Mouse (Mus musculus) spleen, postnatal 36 days (tissue): ENCODE results near the gene Tmem171.

Experiments used
- DNase-seq, 2 experiments: peaks; one replicate each; pipeline ENCODE4 v3.0.0; 2022; ENCODE audit warnings: low spot score in 2 of 2, mixed read lengths in 1 of 2

Gene Tmem171

GRCm38 (mm10) chr13:98694773-98695314 lies at the start of gene Tmem171:
TSS of gene Tmem171 (minus strand) at chr13:98694834.
- no peak for DNase-seq

GRCm38 (mm10) chr13:98743829-98744228 lies 49.2 kb upstream of the Tmem171 start:
- no peak for DNase-seq

- DNase-seq: no peak
Observed at GRCm38 (mm10) chr13:98743214-98743613, 48.6 kb upstream of the Tmem171 start.

- DNase-seq: no peak
Observed at GRCm38 (mm10) chr13:98738213-98738612, 43.6 kb upstream of the Tmem171 start.

- DNase-seq: no peak
Observed at GRCm38 (mm10) chr13:98733292-98733691, 38.7 kb upstream of the Tmem171 start.

GRCm38 (mm10) chr13:98729271-98730062 lies 34.8 kb upstream of the Tmem171 start:
- no peak for DNase-seq

GRCm38 (mm10) chr13:98726494-98726893 lies 31.9 kb upstream of the Tmem171 start:
- DNase-seq: no peak

GRCm38 (mm10) chr13:98723430-98723829 lies 28.8 kb upstream of the Tmem171 start:
- no peak for DNase-seq

- DNase-seq: no peak
Observed at GRCm38 (mm10) chr13:98722296-98722695, 27.7 kb upstream of the Tmem171 start.

- no peak for DNase-seq
Observed at GRCm38 (mm10) chr13:98716176-98716575, 21.5 kb upstream of the Tmem171 start.

GRCm38 (mm10) chr13:98715443-98715990 lies 20.9 kb upstream of the Tmem171 start:
- no peak for DNase-seq

GRCm38 (mm10) chr13:98710655-98711054 lies 16.0 kb upstream of the Tmem171 start:
- no peak for DNase-seq

GRCm38 (mm10) chr13:98710236-98710635 lies 15.6 kb upstream of the Tmem171 start:
- no peak for DNase-seq

- DNase-seq: no peak
Observed at GRCm38 (mm10) chr13:98705501-98705900, 10.9 kb upstream of the Tmem171 start.

GRCm38 (mm10) chr13:98703786-98704185 lies 9.2 kb upstream of the Tmem171 start:
- DNase-seq: no peak

GRCm38 (mm10) chr13:98702361-98702760 lies 7.7 kb upstream of the Tmem171 start:
- no peak for DNase-seq

- no peak for DNase-seq
Observed at GRCm38 (mm10) chr13:98701309-98701675, 6.7 kb upstream of the Tmem171 start.

- no peak for DNase-seq
Observed at GRCm38 (mm10) chr13:98700661-98701308, 6.2 kb upstream of the Tmem171 start.

GRCm38 (mm10) chr13:98699982-98700540 lies 5.4 kb upstream of the Tmem171 start:
- DNase-seq: no peak

GRCm38 (mm10) chr13:98699051-98699744 lies 4.6 kb upstream of the Tmem171 start:
- no peak for DNase-seq

GRCm38 (mm10) chr13:98696716-98697115 lies 2.1 kb upstream of the Tmem171 start:
- no peak for DNase-seq

GRCm38 (mm10) chr13:98695546-98695945 lies 912 bp upstream of the Tmem171 start:
- no peak for DNase-seq
